Mouse (Mus musculus): ENCODE data around the gene Mroh2a. TPM values are rescaled to one million over a fixed set of nuclear protein-coding genes. Genes with fewer than 3 reads are reported as not detected.

Gene Mroh2a
- total RNA-seq, 2 experiments from 2014 or later = 0.07 TPM; not detected in 1

DNA sequence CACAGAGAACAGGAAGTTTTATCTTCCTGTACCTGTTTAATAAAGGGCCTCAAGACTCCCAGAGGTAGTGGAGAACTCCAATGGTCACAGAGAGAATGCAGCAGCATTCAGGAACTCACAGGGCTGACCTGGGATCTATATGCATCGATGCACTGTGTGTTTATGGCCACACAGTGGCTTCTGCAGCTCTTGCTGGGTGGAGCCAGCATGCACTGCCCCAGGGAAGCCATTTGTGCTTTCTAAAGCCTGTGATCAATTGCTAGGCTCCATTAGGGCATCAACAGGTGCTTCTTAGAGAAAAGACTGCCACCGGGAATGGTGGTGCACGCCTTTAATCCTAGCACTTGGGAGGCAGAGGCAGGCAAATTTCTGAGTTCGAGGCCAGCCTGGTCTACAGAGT is 46.1 kb downstream of the Mroh2a start:
- peak in 1 of 2 experiments; percentile 3 for DNase-seq (ENCODE audit: low spot score in 2 of 2)
- intact Hi-C loops (cut with DNase I) = no loop called here

DNA sequence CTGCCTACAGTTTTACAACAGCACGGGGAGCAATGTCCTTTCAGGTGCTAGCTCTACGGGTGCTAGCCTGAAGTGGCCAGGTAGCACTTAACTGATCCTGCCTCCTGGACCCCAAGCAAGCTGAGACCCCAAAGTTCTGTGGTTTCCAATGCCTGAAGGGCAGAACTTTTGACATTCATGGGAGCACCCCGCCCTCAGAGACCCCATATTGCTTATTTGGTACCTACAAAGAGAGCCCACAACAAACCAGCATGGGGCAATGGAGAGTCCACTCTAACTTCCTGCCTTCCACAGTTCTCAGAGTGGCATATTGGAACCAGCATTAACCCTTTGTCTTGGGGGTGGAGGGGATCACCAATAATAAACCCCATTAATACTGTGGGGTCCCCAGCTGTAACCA is 46.5 kb downstream of the Mroh2a start:
- DNase-seq (ENCODE audit: low spot score in 2 of 2) = peak; percentile 3 to 10
- intact Hi-C loops (cut with DNase I) = no loop called here

GRCm38 (mm10) chr1:88273832-88274231 is 47.0 kb downstream of the Mroh2a start:
- intact Hi-C loops (cut with DNase I) = no loop called here

GRCm38 (mm10) chr1:88274371-88275077 is 47.7 kb downstream of the Mroh2a start:
- DNase-seq (ENCODE audit: low spot score in 2 of 2) = peak in 1 of 2 experiments; percentile 4
- intact Hi-C loops (cut with DNase I) = no loop called here

More at GRCm38 (mm10) chr1:88273832-88274231, 47.0 kb downstream of the Mroh2a start:
- DNase-seq (ENCODE audit: low spot score in 2 of 2) = peak in 1 of 2 experiments; percentile 8

- peak in 1 of 2 experiments; percentile 3 for DNase-seq (ENCODE audit: low spot score in 2 of 2)
- intact Hi-C loops (cut with DNase I) = no loop called here
These were observed 48.4 kb downstream of the Mroh2a start for GRCm38 (mm10) chr1:88275078-88275680.

DNA sequence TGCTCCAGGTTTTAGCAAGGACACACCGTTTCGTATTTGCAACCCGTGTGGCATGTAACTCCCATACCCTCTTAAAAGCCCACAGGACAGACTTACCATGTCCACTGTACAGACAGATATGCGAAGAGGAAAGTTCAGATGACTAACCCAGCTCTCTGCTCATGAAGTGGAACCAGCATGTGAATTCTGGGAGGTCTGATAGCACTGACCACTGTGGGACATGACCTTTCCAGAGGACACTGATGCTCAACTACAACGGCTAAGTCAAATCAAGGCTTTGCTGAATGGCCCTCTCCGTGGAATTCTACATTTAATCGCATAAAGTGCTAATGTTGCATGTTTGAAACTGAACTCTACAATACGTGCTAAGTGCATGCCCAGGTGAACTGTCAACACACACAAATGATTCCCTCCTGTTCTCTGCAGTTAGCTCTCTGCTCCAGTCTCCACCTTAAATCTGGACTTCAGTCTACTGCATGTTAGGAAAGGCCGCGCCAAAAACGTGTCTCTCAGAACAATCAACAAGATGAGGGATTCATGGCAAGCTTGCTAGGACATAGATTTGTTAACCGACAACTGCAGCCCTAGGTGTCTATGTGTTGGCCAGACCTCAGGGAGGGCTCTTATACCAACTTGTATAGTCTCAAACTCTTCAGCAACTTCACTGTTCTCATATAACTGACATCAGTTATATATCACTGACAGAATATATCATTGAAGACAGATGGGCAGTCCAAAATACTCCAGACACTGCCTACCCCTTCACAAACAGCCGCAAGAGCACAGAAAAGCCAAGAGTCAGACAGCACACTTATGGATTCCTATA is 49.1 kb downstream of the Mroh2a start:
- intact Hi-C loops (cut with DNase I) = no loop called here
- peak in 1 of 2 experiments; percentile 14 for DNase-seq (ENCODE audit: low spot score in 2 of 2)

DNA sequence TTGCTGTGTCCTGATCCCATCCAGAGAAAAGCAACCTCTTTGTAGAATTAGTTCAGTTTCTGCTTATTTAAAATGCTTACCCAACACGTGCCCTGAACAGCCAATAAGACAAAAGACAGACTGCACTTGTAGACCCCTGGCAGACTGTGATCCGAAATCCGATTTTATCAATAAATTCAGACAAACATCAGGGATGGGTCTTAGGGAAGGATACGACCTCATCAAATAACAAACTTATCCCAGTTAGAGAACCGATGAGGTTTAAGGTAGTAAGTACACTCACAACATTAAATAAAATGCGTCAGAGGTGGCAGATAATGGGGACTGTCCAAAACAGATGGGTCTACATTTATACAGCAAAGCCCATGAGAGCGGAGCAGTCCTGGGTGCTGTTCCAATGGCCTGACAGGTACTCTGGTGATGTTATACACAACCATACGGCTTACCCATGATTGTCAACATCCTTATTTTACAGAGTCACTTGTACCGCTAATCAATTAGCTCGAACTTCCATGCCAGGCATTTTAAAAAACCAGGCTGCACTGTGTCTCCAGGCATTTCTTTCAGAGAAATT is 49.8 kb downstream of the Mroh2a start:
- peak in 1 of 2 experiments; percentile 3 for DNase-seq (ENCODE audit: low spot score in 2 of 2)
- intact Hi-C loops (cut with DNase I) = no loop called here

- intact Hi-C loops (cut with DNase I) = no loop called here
These were observed 50.5 kb downstream of the Mroh2a start, which contains the start of the genes Hjurp and Trpm8 for GRCm38 (mm10) chr1:88277098-88277817. Hjurp (minus strand) TSS chr1:88277633. Trpm8 (plus strand) TSS chr1:88277661.

GRCm38 (mm10) chr1:88277818-88278511 is 51.2 kb downstream of the Mroh2a start:
- intact Hi-C loops (cut with DNase I) = no loop called here
- no peak for DNase-seq (ENCODE audit: low spot score in 2 of 2)

More at GRCm38 (mm10) chr1:88277098-88277817, 50.5 kb downstream of the Mroh2a start, which contains the start of the genes Hjurp and Trpm8:
- peak; percentile 100 for DNase-seq (ENCODE audit: low spot score in 2 of 2)

DNA sequence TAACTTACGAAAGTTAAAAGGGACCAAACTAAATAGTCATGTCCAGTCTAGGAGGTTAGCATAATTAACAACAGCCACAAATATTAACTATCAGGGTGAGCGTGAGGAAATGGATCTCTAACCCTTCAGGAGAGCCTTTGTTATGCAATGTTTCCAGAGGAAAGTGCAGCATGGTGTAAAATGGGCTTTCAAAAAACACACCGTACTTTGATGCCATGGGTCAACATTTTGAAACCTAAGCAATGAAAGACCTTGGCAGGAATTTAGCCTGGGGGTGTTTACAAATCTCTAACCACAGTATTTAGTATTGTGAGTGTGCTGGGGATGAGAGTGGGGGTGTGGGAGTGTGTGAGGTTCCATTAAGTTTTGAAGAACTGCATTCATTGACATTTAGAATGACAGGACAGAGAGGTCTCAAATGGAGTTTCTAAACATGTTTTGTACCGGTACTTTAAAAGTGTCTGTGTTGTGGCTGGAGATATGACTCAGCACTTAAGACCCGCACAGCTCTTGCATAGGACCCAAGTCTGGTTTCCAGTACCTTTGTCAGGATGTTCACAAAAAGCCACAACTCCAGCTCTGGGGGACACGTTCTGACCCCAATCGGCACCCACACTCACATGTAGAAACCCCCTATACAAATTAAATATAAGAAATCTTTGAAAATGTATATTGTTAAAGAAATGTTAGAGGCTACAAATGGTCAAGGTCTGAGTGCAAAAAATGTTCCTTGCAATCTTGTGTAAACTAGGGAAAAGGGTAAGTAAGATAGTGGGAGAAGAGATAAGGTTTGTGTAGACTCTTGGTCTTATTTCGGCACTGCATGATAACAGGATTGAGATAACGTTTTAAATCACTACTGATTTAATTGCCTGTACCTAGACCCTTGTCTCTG is 52.6 kb downstream of the Mroh2a start:
- DNase-seq (ENCODE audit: low spot score in 2 of 2) = peak in 1 of 2 experiments; percentile 11
- intact Hi-C loops (cut with DNase I) = loop anchor here (10.0 kb wide), 1 partner anchor 135 kb away; no protein-coding TSS in a partner anchor

GRCm38 (mm10) chr1:88280006-88280690 is 53.4 kb downstream of the Mroh2a start:
- peak in 1 of 2 experiments; percentile 7 for DNase-seq (ENCODE audit: low spot score in 2 of 2)
- intact Hi-C loops (cut with DNase I) = loop anchor here (10.0 kb wide), 1 partner anchor 135 kb away; no protein-coding TSS in a partner anchor

DNA sequence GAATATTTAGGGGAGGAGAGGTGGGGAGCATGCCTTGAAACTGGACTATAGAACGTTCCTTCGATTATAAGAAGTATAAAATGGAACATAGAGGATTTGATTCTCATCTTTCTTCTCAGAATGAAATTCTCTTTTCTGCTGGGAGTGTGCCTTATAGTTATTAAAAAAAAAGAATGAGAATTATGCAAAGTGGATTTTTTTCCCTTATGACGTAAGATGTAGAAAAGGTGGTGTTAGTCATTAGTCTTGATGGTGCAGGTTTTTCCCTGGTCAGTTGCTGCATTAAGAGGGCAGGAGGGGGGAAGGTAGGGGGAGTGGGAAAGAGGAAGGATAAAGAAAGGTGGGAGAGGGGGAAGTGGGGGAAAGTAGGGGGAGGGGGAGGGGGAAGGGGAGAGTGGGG is 55.5 kb downstream of the Mroh2a start:
- intact Hi-C loops (cut with DNase I) = loop anchor here (10.0 kb wide), 1 partner anchor 138 kb away; no protein-coding TSS in a partner anchor
- DNase-seq (ENCODE audit: low spot score in 2 of 2) = no peak

GRCm38 (mm10) chr1:88283376-88284227 is 56.8 kb downstream of the Mroh2a start:
- intact Hi-C loops (cut with DNase I) = loop anchor here (10.0 kb wide), 1 partner anchor 139 kb away; no protein-coding TSS in a partner anchor

DNA sequence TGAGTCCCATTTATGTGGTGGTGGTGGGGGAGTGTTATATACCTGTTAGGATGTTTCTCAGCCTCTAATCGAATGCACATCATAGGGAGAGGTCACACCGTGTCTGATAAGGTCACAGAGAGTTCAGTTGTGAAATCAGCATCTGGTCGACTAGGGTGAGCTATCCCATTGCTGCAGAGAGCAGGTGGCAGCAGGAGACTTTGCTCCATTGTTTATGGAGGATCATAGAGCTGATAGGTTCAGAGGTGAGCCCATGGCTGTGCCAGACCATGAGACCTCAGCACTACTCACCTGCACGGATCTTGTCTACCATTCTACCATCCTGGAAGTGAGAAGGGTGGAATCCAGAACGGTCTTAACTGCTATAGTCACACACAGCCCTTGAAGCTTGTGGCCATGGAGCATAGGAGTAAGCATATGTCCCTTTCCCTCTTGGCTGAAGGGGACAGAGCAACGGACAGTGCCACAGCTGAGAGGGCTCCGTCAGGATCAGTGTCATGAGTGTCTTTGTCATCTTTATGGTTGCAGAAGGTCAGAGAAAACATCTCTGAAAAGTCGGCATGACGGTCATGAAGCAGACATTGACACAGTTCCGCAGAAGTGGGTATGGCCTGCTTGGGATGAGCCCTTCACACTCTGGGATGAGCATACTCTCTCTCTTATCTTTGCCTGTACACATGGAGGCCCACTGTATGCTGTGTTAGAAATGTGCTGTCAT is 57.6 kb downstream of the Mroh2a start:
- intact Hi-C loops (cut with DNase I) = loop anchor here (10.0 kb wide), 1 partner anchor 140 kb away; no protein-coding TSS in a partner anchor
- peak in 1 of 2 experiments; percentile 6 for DNase-seq (ENCODE audit: low spot score in 2 of 2)

More at GRCm38 (mm10) chr1:88283376-88284227, 56.8 kb downstream of the Mroh2a start:
- DNase-seq (ENCODE audit: low spot score in 2 of 2) = peak in 1 of 2 experiments; percentile 4

GRCm38 (mm10) chr1:88284946-88285320 is 58.1 kb downstream of the Mroh2a start:
- DNase-seq (ENCODE audit: low spot score in 2 of 2) = no peak
- intact Hi-C loops (cut with DNase I) = loop anchor here (10.0 kb wide), 1 partner anchor 140 kb away; no protein-coding TSS in a partner anchor

All from left cerebral cortex, postnatal 36 days (tissue).